ENCODE assay signal across 22 mouse cellular contexts in the genomic region with DNA sequence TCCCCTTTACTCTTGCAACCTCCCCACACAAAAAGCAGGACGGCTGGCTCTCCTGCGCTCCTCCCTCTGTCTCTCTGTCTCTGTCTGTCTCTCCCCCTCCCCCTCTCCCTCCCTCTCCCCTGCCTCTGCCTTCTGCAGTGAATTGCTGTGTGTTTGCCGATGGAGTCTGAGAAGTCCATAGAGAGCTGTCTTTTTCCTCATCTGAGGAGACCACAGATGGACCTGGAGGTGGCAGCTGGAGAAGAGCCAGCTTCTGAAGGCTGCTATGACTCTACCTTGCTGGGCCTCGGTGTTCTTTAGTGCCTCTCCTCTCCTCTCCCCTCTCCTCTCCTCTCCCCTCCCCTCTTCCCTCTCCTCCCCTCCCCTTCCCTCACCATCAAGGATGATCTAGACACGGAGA. TPM values are rescaled to one million over a fixed set of nuclear protein-coding genes. Genes with fewer than 3 reads are reported as not detected.
A peak's percentile ranks its signal among the peaks of the same experiment; 100 is the strongest.
DNase-seq lines count a peak whose midpoint lies in the region; TF ChIP-seq lines count a peak whose summit lies in the region.
"Had no signal": no experiment of that assay in that cellular context is flagged by ENCODE, and none has a peak within 500 bp of the region (broad histone marks: within the 10 kb centered on the region; RNA-seq: fewer than 3 reads in every experiment).

No protein-coding gene starts in this region.

- H3K27ac ChIP-seq in testis, adult 2 months (ENCODE audit: control insufficient read depth, insufficient read depth, low read depth, low read length) = no peak overlapping the region
- H3K27ac ChIP-seq: embryonic facial prominence, embryonic 13.5 days; forebrain, embryonic 12.5 days; gastrocnemius, adult 2 months; hindbrain, embryonic 10.5 days; hindbrain, embryonic 14.5 days had no signal

- TF ChIP-seq CTCF in testis, adult 2 months (IDR thresholded peaks at IDR 0.05; ENCODE audit: control insufficient read depth, insufficient read depth, insufficient replicate concordance, low read depth, low read length) = no peak

- no peaks in the 10 kb centered on the region for H3K27me3 ChIP-seq in testis, adult 2 months (ENCODE audit: control insufficient read depth, insufficient read depth, low read length)
- H3K27me3 ChIP-seq: CH12.LX; embryonic facial prominence, embryonic 13.5 days; forebrain, embryonic 12.5 days; heart, embryonic 12.5 days had no signal

- H3K36me3 ChIP-seq in testis, adult 2 months (ENCODE audit: control insufficient read depth, insufficient read depth, low read length) = no peaks in the 10 kb centered on the region; the same call in 1 of the 2 replicates
- H3K36me3 ChIP-seq: embryonic facial prominence, embryonic 13.5 days; forebrain, embryonic 12.5 days; heart, embryonic 12.5 days; hindbrain, embryonic 10.5 days had no signal

- 0 out of 2 replicates have a peak, but pooled peaks cover 2% of the 10 kb centered on the region for H3K4me1 ChIP-seq in testis, adult 2 months (ENCODE audit: control insufficient read depth, insufficient read depth, low read length)
- H3K4me1 ChIP-seq: embryonic facial prominence, embryonic 13.5 days; forebrain, embryonic 12.5 days; heart, embryonic 12.5 days had no signal

- peak; percentile 51 to 60 for DNase-seq in frontal cortex, postnatal 36 days (ENCODE audit: low spot score in 2 of 2)
- no peak for DNase-seq in frontal cortex, postnatal 25 days (ENCODE audit: low spot score in 2 of 2)
- peak; percentile 47 to 57 for DNase-seq in left cerebral cortex, postnatal 14 days (ENCODE audit: low spot score in 2 of 2)
- DNase-seq in left cerebral cortex, adult 11 months (ENCODE audit: low spot score) = no peak
- DNase-seq in testis, postnatal 14 days (ENCODE audit: low spot score) = no peak
- peak; percentile 49 to 51 for DNase-seq in right cerebral cortex, postnatal 36 days (ENCODE audit: low spot score in 2 of 2)
- no peak for DNase-seq in kidney, adult 8-10 months
- DNase-seq: adrenal gland, adult 2 months; adrenal gland, postnatal 25 days; cerebellum, adult 9-11 months; cerebellum, postnatal 36 days; gastrocnemius, adult 2 months; gastrocnemius, postnatal 25 days had no signal

- no peak for TF ChIP-seq POLR2A in testis, adult 2 months (IDR thresholded peaks at IDR 0.05; ENCODE audit: control insufficient read depth, low read depth, low read length)

- H3K4me3 ChIP-seq in testis, adult 2 months (ENCODE audit: control insufficient read depth, low read depth, low read length) = peak overlapping the region; percentile 79
- H3K4me3 ChIP-seq: embryonic facial prominence, embryonic 13.5 days; forebrain, embryonic 12.5 days; gastrocnemius, adult 2 months; heart, embryonic 12.5 days; hindbrain, embryonic 10.5 days had no signal

- intact Hi-C loops in left cerebral cortex, postnatal 14 days (cut with DNase I) = no loop called here

RNA-seq across cellular contexts. Expression of a gene that starts 5.1 kb away (rescaled TPM):
- total RNA-seq in left cerebral cortex, postnatal 14 days (2021) = 10 to 100 TPM; 14.5 to 15.8 TPM
- 300 and 301 TPM in 2 replicates for polyA plus RNA-seq in testis, adult 2 months (2012; rRNA removed)

RNA-seq across cellular contexts. Expression of a gene that starts 47.6 kb away (rescaled TPM):
- 100 to 1,000 TPM; 121 to 140 TPM for total RNA-seq in left cerebral cortex, postnatal 14 days (2021)
- 0.90 and 1.7 TPM in 2 replicates for polyA plus RNA-seq in testis, adult 2 months (2012; rRNA removed)
- total RNA-seq: CH12.LX; granulocyte monocyte progenitor cell, adult 5-6 weeks had no signal
- polyA plus RNA-seq: embryonic facial prominence, embryonic 13.5 days; heart, embryonic 12.5 days; hindbrain, embryonic 10.5 days; Patski had no signal

Comparison
In these comparisons a context has a peak if more than half of its experiments do, and no peak if none do; other contexts are left out.
1. DNase-seq: peak in frontal cortex, postnatal 36 days (2 of 2), left cerebral cortex, postnatal 14 days (2 of 2) and right cerebral cortex, postnatal 36 days (2 of 2); none in frontal cortex, postnatal 25 days (0 of 2), left cerebral cortex, adult 11 months (single experiment), testis, postnatal 14 days (single experiment) and kidney, adult 8-10 months (0 of 2).